In genomic region chr17:67976465-67976864, GRCm38 (mm10) we compare ENCODE assay signal across 18 mouse cellular contexts. TPM values are rescaled to one million over a fixed set of nuclear protein-coding genes. Genes with fewer than 3 reads are reported as not detected.
DNase-seq lines count a peak whose midpoint lies in the region; ATAC-seq and TF ChIP-seq lines count a peak whose summit lies in the region.
"Had no signal": no experiment of that assay in that cellular context is flagged by ENCODE, and none has a peak within 500 bp of the region (broad histone marks: within the 10 kb centered on the region; RNA-seq: fewer than 3 reads in every experiment).

No protein-coding gene starts in this region.

- no peak for TF ChIP-seq POLR2A in small intestine, adult 2 months (IDR thresholded peaks at IDR 0.05; ENCODE audit: low read depth, low read length)

- peak; percentile 50 for DNase-seq in embryo, embryonic 10 days (ENCODE audit: low spot score)
- no peak for DNase-seq in embryo, embryonic 9.5 days (ENCODE audit: extremely low spot score)
- DNase-seq in hindbrain, embryonic 10.5 days (ENCODE audit: low spot score) = no peak
- peak; percentile 15 for DNase-seq in lung, postnatal 0 days (ENCODE audit: low spot score)
- DNase-seq in lung, adult 18-20 months = no peak
- no peak for DNase-seq in right cerebral cortex, adult 18-20 months
- DNase-seq: cerebellum, postnatal 10 days; embryo, embryonic 11 days; layer of hippocampus, adult 9-11 months; spleen, adult 18-20 months had no signal

- no peaks in the 10 kb centered on the region for H3K36me3 ChIP-seq in hindbrain, embryonic 10.5 days
- H3K36me3 ChIP-seq in hindbrain, embryonic 12.5 days = no peaks in the 10 kb centered on the region
- no peaks in the 10 kb centered on the region for H3K36me3 ChIP-seq in lung, postnatal 0 days (ENCODE audit: insufficient read depth, low read length)
- no peaks in the 10 kb centered on the region for H3K36me3 ChIP-seq in small intestine, adult 2 months (ENCODE audit: control insufficient read depth, insufficient read depth, low read length)
- H3K36me3 ChIP-seq: heart, embryonic 12.5 days; limb, embryonic 12.5 days had no signal

- no peak overlapping the region for H3K9ac ChIP-seq in hindbrain, embryonic 12.5 days
- H3K9ac ChIP-seq in lung, postnatal 0 days (replicated peaks; ENCODE audit: low read depth) = no peak overlapping the region
- H3K9ac ChIP-seq: heart, embryonic 12.5 days; limb, embryonic 12.5 days; liver, embryonic 14.5 days had no signal

- H3K4me2 ChIP-seq in hindbrain, embryonic 12.5 days (replicated peaks) = no peak overlapping the region
- H3K4me2 ChIP-seq in lung, postnatal 0 days (replicated peaks; ENCODE audit: low read depth, low read length) = no peak overlapping the region
- H3K4me2 ChIP-seq: heart, embryonic 12.5 days; limb, embryonic 12.5 days had no signal

- ATAC-seq in hindbrain, embryonic 12.5 days (ENCODE audit: low FRiP score) = no peak
- peak; percentile 49 for ATAC-seq in lung, postnatal 0 days
- ATAC-seq: forebrain, embryonic 16.5 days; inflammation-experienced regulatory T-cells, adult 6 months; midbrain, embryonic 16.5 days had no signal

- TF ChIP-seq EP300 in lung, postnatal 0 days (IDR thresholded peaks at IDR 0.05) = no peak

- H3K4me1 ChIP-seq in hindbrain, embryonic 10.5 days (replicated peaks) = peaks cover 29% of the 10 kb centered on the region
- peaks cover 8% of the 10 kb centered on the region for H3K4me1 ChIP-seq in hindbrain, embryonic 12.5 days
- peaks cover 11% of the 10 kb centered on the region; the same call in 1 of the 2 replicates for H3K4me1 ChIP-seq in lung, postnatal 0 days (ENCODE audit: insufficient read depth, low read depth, low read length)
- no peaks in the 10 kb centered on the region for H3K4me1 ChIP-seq in small intestine, adult 2 months (ENCODE audit: control insufficient read depth, insufficient read depth, insufficient read length, low read length)

- no peaks in the 10 kb centered on the region for H3K27me3 ChIP-seq in hindbrain, embryonic 10.5 days (ENCODE audit: insufficient read depth, poor library complexity, severe bottlenecking)
- H3K27me3 ChIP-seq in hindbrain, embryonic 12.5 days = no peaks in the 10 kb centered on the region
- no peaks in the 10 kb centered on the region for H3K27me3 ChIP-seq in lung, postnatal 0 days (replicated peaks; ENCODE audit: insufficient read depth, low read length)
- no peaks in the 10 kb centered on the region for H3K27me3 ChIP-seq in small intestine, adult 2 months (ENCODE audit: control insufficient read depth, insufficient read depth, low read length)
- H3K27me3 ChIP-seq: heart, embryonic 12.5 days; limb, embryonic 12.5 days had no signal

- no peaks in the 10 kb centered on the region for H3K9me3 ChIP-seq in hindbrain, embryonic 10.5 days
- no peaks in the 10 kb centered on the region for H3K9me3 ChIP-seq in hindbrain, embryonic 12.5 days (replicated peaks)
- no peaks in the 10 kb centered on the region for H3K9me3 ChIP-seq in lung, postnatal 0 days (ENCODE audit: low read length)
- H3K9me3 ChIP-seq: heart, embryonic 12.5 days; limb, embryonic 12.5 days had no signal

- 26% methylated on average over 2 of the region's 2 CpGs for WGBS in hindbrain, embryonic 10.5 days
- WGBS in hindbrain, embryonic 12.5 days = 28% methylated on average over 2 of the region's 2 CpGs
- WGBS in lung, postnatal 0 days = 41% methylated on average over 2 of the region's 2 CpGs
- 28% methylated on average over 2 of the region's 2 CpGs for WGBS in small intestine, adult 2 months

- TF ChIP-seq CTCF in lung, postnatal 0 days (IDR thresholded peaks at IDR 0.05) = no peak
- TF ChIP-seq CTCF in small intestine, adult 2 months (IDR thresholded peaks at IDR 0.05; ENCODE audit: extremely low read depth, insufficient read length, insufficient replicate concordance, low read depth, low read length) = no peak

- peak overlapping the region; percentile 57 for H3K27ac ChIP-seq in hindbrain, embryonic 10.5 days
- H3K27ac ChIP-seq in hindbrain, embryonic 12.5 days = no peak overlapping the region
- peak overlapping the region; percentile 62 for H3K27ac ChIP-seq in lung, postnatal 0 days (ENCODE audit: low read length)
- peak overlapping the region; percentile 8; the same call in 1 of the 2 replicates for H3K27ac ChIP-seq in small intestine, adult 2 months (ENCODE audit: insufficient read depth, low read depth, low read length)
- H3K27ac ChIP-seq: limb, embryonic 12.5 days; liver, embryonic 14.5 days had no signal

- no peak overlapping the region for H3K4me3 ChIP-seq in hindbrain, embryonic 10.5 days
- no peak overlapping the region for H3K4me3 ChIP-seq in hindbrain, embryonic 12.5 days
- no peak overlapping the region for H3K4me3 ChIP-seq in lung, postnatal 0 days (ENCODE audit: low read depth, low read length)
- no peak overlapping the region for H3K4me3 ChIP-seq in small intestine, adult 2 months (ENCODE audit: low read depth, low read length)
- H3K4me3 ChIP-seq: heart, embryonic 12.5 days; limb, embryonic 12.5 days had no signal

RNA-seq across cellular contexts. Expression of gene Arhgap28, which starts 27.5 kb away (rescaled TPM):
- 32.8 and 35.4 TPM in 2 replicates for polyA plus RNA-seq in hindbrain, embryonic 10.5 days (2016; fragmentation: Nextera tagmentation; extraction: Ambion mirVana)
- 40.9 and 44.2 TPM in 2 replicates for polyA plus RNA-seq in hindbrain, embryonic 12.5 days (2016; fragmentation: Nextera tagmentation; extraction: Ambion mirVana)
- 12.2 and 13.3 TPM in 2 replicates for polyA plus RNA-seq in lung, postnatal 0 days (2015; fragmentation: Nextera tagmentation; extraction: Ambion mirVana)
- polyA plus RNA-seq in small intestine, adult 2 months (2012; rRNA removed) = 0.48 and 0.93 TPM in 2 replicates
- polyA plus RNA-seq: inflammation-experienced regulatory T-cells, adult 6 months had no signal

Comparison
In these comparisons a context has a peak if more than half of its experiments do, and no peak if none do; other contexts are left out.
1. DNase-seq: peak in embryo, embryonic 10 days (single experiment) and lung, postnatal 0 days (single experiment); none in embryo, embryonic 9.5 days (single experiment), hindbrain, embryonic 10.5 days (single experiment), lung, adult 18-20 months (0 of 2) and right cerebral cortex, adult 18-20 months (single experiment).